Mouse (Mus musculus) right cerebral cortex, postnatal 36 days (tissue): ENCODE data around the gene Iqgap2.

Source experiments
- DNase-seq, 2 experiments: peaks; one replicate each; pipeline ENCODE4 v3.0.0; 2022; ENCODE audit warnings: low spot score in 2 of 2, mixed read lengths in 1 of 2

Gene Iqgap2

GRCm38 (mm10) chr13:95891491-95891925 is at the start of gene Iqgap2:
Iqgap2 (minus strand) TSS chr13:95891922.
- no peak for DNase-seq

GRCm38 (mm10) chr13:95940811-95941210 is 49.1 kb upstream of the Iqgap2 start:
- DNase-seq: no peak

DNA sequence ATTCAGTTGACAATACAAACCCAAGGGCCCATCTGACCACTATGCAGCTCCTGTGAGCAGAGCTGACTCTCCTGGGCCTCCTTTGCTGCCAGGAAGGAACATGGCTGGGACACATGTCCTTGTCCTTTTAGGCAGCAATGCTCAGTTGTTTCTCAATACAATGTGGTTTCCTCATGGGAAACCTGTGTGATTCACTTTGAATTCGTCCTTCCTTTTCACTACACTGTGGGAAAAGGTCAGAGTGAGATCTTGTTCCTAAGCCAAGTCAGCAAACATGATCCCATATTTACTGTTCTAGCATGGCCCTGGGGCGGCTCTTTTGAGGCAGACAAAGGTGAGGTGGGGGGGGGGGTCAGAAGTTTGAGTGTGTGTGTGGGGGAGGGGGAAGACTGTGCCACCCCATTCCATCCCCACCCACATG is 32.5 kb upstream of the Iqgap2 start:
- no peak for DNase-seq

- DNase-seq: no peak
These were observed 30.9 kb upstream of the Iqgap2 start for GRCm38 (mm10) chr13:95922626-95923025.

DNA sequence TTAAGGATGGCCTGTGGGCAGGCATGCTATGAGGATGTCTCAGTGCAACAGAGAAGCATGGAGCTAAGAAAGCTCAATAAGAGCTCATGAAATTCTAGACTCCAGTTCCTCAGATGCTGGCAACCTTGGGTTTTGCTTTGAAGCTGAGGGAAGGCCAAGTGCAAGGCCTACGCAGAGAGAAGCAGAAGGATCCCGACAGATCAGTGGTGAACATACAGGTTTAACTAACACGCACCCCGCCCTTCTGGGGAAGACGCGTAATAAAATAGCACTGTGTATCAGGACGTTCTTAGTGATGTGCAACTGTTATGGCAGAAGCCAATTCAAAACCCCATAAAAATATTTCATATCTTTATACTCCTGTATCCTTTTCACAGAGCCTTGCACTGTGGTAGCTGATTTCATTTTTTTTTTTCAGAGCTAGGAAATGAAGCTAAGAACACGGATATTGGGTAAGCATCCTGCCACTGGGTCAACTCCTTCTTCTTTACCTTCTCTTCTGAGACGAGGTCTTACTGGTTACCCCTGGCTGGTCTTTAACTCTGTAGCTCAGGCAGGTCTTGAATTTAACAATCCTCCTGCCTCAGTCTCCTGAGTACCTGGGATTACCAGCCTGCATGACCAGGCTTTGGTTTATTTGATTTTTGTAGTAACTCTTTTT is 27.0 kb upstream of the Iqgap2 start:
- no peak for DNase-seq

DNA sequence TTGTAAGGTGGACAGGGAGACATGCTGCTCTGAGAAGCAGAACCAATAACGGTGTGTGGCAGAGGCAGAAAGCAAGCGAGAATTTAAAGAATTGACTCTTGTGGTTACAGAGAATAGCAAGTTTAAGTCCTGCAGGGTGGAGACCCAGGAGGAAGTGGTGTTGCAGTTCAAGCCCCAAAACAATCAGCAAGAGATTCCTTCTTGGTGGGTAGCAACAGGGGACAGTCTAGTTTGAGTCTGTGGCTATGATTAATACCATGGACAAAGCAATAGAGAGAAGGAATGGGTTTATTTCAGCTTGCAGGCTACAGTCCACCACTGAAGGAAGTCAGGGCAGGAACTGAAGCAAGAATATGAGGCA is 21.3 kb upstream of the Iqgap2 start:
- no peak for DNase-seq

GRCm38 (mm10) chr13:95912157-95913045 is 20.7 kb upstream of the Iqgap2 start:
- DNase-seq: peak in 1 of 2 experiments; percentile 39

- DNase-seq: no peak
These were observed 18.5 kb upstream of the Iqgap2 start for GRCm38 (mm10) chr13:95910270-95910669.

GRCm38 (mm10) chr13:95909244-95909643 is 17.5 kb upstream of the Iqgap2 start:
- peak in 1 of 2 experiments; percentile 27 for DNase-seq

DNA sequence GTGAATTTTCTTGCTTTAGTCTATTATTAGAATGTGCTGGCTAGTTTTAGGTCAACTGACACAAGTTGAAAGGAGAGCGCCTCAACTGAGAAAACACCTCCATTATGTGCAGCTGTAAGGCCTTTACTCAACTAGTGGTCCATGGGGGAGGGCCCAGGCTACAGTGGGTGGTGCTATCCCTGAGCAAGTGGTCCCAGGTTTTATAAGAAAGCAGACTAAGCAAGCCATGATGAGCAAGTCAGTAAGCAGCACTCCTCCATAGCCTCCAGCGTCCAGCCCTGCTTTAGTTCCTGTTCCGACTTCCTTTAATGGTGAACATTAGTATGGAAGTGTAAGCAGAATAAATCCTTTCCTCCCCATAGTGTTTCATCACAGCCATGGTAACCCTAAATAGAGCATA is 11.0 kb upstream of the Iqgap2 start:
- DNase-seq: no peak

GRCm38 (mm10) chr13:95899885-95900650 is 8.3 kb upstream of the Iqgap2 start:
- no peak for DNase-seq

GRCm38 (mm10) chr13:95896501-95896900 is 4.8 kb upstream of the Iqgap2 start:
- no peak for DNase-seq

GRCm38 (mm10) chr13:95893166-95893565 is 1.4 kb upstream of the Iqgap2 start:
- no peak for DNase-seq

GRCm38 (mm10) chr13:95892611-95893145 is 956 bp upstream of the Iqgap2 start:
- DNase-seq: no peak

DNA sequence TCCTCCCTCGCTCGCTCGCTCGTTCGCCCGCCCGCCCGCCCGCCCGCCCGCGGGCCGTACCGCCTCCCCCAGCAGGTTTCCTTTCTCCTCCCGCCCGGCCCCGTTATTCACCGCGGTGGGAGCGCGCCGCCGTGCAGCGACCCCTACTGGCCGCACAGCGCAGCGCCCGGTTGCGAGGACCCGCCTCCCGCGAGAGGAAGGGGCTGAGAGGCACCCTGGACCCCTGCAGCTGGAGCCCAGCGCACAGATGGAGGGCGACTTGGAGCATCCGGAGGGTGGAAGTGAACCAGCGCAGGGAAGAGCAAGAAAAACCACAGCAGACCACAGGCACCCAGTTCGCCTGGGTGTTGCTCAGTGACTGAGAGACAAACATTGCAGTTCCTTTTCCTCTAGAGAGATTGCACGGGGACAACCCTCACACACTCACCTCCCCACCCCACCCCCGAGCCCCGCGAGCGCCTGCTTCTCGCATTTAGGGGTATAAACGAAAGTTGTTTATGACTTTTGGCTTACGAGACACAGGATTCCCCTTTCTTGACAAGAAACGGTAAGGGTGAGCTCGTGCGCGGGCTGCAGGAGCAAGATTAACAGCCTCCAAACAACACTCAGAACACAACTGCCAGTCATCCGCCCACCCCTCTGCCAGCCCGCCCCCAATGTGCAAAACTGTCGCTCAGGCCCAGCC is 346 bp upstream of the Iqgap2 start:
- peak in 1 of 2 experiments; percentile 55 for DNase-seq

DNA sequence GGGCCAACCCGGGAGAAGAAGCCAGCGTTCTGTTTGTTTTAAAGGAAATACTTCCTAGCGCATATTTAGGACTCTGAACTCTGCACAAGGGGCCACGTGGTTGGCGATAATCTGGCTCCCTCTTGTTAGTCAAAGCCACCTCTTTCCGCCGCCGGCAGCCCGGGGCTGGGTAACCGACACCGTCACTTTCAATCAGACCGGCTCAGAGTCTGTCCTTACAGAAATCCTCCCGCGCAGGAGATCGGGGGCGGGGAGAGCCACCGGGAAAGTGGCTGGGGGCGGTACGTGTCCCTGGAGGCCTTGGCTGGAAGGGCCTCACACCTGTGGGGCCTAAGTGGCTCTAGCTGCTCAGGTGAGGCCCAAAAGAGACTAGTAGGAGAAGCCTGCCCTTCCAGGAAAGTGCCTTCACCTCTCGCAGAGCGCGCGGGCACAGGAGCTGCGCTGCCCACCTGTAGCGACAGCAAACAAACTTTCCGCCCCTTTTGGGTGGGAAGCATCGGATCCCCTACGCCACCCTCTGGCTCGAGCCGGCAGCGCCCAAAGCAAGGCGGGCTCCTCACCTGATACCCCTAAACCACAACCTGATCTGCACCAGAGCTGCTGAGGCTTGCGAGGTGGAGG is 761 bp downstream of the Iqgap2 start:
- no peak for DNase-seq

- DNase-seq: no peak
These were observed 1.7 kb downstream of the Iqgap2 start for GRCm38 (mm10) chr13:95889981-95890545.

DNA sequence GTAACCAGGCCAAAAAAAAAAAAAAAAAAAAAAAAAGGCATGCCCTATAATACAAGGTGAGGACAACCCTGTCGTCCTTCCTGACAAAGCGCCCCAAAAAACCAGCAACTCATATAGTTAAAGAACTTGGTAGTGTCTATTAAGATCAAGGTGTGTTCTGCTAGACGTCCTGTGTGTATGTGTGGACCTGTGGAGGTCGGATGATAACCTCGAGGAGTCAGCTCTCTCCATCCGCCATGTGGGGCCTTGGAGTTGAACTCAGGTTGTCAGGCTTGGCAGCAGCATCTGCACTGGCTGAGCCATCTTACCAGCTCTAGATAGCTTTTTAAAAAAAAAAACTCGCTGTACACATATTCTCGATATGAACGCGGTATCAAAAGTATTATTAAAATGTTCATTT is 2.4 kb downstream of the Iqgap2 start:
- no peak for DNase-seq

DNA sequence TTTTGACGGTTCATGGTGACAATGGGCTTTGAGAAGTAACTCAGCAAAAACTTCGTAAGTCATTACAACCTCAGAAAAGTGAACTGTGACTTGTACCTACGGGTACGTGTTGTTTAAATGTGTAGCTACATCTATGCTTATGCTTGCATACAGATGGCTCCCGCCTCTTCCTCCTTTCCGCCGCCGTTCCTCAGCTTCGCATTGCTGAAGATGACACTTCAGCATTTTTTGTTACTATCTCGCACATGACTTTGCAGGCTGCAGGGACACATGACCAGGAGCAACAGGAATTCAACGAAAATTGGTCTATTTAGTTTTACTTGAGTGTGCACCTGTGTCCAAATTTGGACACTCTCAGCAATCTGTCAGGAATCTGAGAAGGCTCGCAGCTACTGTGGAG is 3.1 kb downstream of the Iqgap2 start:
- no peak for DNase-seq

DNA sequence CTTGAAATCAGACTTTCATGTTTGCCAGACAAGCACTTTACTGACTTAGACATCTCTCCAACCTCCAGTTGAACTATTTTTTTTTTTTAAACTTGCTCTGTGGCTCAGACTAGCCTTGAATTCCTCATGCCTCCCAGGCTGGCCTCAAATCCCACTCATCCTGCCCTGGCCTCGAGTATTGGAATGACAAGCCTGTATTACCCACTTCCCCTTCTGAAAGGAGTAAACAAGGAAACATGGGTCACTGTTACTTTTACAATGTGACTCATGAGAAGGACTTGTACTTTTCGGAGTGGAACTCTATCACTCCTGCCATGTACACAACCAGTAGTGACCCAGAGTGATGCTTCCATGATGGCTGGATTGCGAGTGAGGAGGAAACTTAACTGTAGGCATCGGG is 3.6 kb downstream of the Iqgap2 start:
- no peak for DNase-seq

GRCm38 (mm10) chr13:95887375-95887774 is 4.3 kb downstream of the Iqgap2 start:
- DNase-seq: no peak
